Mouse (Mus musculus) bone marrow macrophage, adult 2 months (primary cell): ENCODE measurements around the gene Smim1. TPM values are rescaled to one million over a fixed set of nuclear protein-coding genes. Genes with fewer than 3 reads are reported as not detected.

Experiments used
- H3K27ac ChIP-seq: 2 replicates; pipeline ENCODE4 v1.5.1; 2012; ENCODE audit warnings: low read depth, low read length; ENCODE audit not compliant: insufficient read depth
- H3K4me1 ChIP-seq: 2 replicates; pipeline ENCODE4 v1.6.1; 2012; ENCODE audit warnings: low read length; ENCODE audit not compliant: control insufficient read depth, insufficient read depth
- H3K4me3 ChIP-seq: 2 replicates; pipeline ENCODE4 v1.5.1; 2012; ENCODE audit warnings: mild to moderate bottlenecking, low read length, moderate library complexity; ENCODE audit not compliant: insufficient read depth
- CTCF ChIP-seq: IDR thresholded peaks from 2 replicates; pipeline ENCODE4 v1.5.1; 2012; ENCODE audit warnings: low read depth, mild to moderate bottlenecking, low read length, moderate library complexity
- POLR2A ChIP-seq: IDR thresholded peaks from 2 replicates; pipeline ENCODE4 v1.6.1; 2012; ENCODE audit warnings: mild to moderate bottlenecking, low read depth, low read length, borderline replicate concordance
- polyA plus RNA-seq: library from polyadenylated mRNA; stranded (reverse); fragments of >200 nt; gene quantifications from 2 replicates; pipeline ENCODE4 v1.2.4, GENCODE M21; 2012; ENCODE audit not compliant: missing spikeins, insufficient read depth, insufficient read length

The Smim1 gene
- polyA plus RNA-seq, 1 experiment = 0.70 TPM

DNA sequence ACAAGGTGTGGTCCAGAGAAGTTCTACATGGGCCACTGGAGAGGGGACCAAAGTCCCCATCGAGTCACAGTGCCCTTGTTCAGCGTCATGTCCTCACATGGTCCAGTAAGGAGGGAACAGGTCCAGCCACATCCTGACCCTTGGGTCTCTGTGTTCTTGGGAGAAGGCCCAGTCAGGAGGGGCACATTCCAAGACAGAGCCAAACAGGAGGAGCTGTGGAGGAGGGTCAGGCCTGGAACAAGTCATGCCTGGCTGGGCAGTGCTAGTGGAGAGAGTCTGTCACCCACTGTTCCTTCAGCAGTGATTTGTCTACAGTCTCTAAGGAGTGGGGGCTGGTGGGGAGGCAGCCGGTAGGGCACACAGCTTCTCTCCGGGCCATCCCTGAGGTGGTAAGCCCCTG lies 3.6 kb downstream of the Smim1 start:
- no peak for TF ChIP-seq CTCF
- no peak for TF ChIP-seq POLR2A
- H3K4me1 ChIP-seq = 0 out of 2 replicates have a peak, but pooled peaks cover 4% of the 10 kb centered on the region
- H3K27ac ChIP-seq = no peak overlapping the region
- no peak overlapping the region for H3K4me3 ChIP-seq

DNA sequence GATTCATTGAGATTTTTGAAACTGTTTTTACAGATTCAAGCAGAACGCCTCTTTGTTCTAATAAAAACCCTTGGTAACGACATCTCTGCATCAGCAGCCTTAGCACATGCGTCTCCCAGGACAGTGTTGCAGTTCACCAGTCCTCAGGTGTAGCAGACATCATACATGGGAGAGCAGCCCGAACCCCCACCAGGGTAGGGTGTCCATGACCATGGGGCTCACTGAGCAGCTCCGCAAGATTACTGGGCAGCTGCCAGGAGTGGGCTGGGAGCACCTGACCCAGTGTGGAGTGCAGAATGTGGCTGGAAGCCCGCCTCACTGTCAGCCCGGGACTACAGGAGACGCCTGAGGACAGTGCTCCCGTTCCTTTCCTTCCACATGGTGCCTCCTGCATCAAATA lies 4.6 kb downstream of the Smim1 start:
- Histone ChIP-seq H3K27ac (no peak overlapping the region), H3K4me1 (0 out of 2 replicates have a peak, but pooled peaks cover 4% of the 10 kb centered on the region), H3K4me3 (no peak overlapping the region)
- no peak for TF ChIP-seq CTCF
- no peak for TF ChIP-seq POLR2A

GRCm38 (mm10) chr4:154019571-154019970 lies 6.5 kb downstream of the Smim1 start:
- H3K27ac ChIP-seq = no peak overlapping the region
- TF ChIP-seq POLR2A (no peak), CTCF (peak; percentile 55)
- 0 out of 2 replicates have a peak, but pooled peaks cover 4% of the 10 kb centered on the region for H3K4me1 ChIP-seq
- H3K4me3 ChIP-seq = no peak overlapping the region

GRCm38 (mm10) chr4:154015476-154015875 lies 10.6 kb downstream of the Smim1 start:
- Histone ChIP-seq H3K4me3 (no peak overlapping the region), H3K27ac (no peak overlapping the region), H3K4me1 (peaks cover 12% of the 10 kb centered on the region)
- TF ChIP-seq POLR2A (no peak), CTCF (no peak)

GRCm38 (mm10) chr4:154012132-154012882 lies 13.7 kb downstream of the Smim1 start:
- peaks cover 8% of the 10 kb centered on the region for H3K4me1 ChIP-seq
- TF ChIP-seq POLR2A (no peak), CTCF (no peak)
- H3K27ac ChIP-seq = peak overlapping the region; percentile 17; the same call in 1 of the 2 replicates
- peak overlapping the region; percentile 99 for H3K4me3 ChIP-seq

DNA sequence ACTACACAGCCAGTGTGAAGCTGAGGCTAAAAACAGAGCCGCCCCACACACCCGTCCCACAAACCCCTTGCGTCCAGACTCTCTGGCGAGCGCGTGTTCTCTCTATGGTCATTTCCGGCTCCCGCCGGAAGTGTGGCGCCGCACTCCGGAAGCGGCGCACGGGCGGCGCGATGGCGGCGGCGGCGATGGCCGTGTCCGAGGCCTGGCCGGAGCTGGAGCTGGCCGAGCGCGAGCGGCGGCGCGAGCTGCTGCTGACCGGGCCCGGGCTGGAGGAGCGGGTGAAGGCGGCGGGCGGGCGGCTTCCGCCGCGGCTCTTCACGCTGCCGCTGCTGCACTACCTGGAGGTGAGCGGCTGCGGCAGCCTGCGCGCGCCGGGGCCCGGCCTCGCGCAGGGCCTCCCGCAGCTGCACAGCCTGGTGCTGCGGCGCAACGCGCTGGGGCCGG lies 14.4 kb downstream of the Smim1 start, which contains the start of gene Lrrc47:
TSS of gene Lrrc47 (plus strand) at position 86 of the 444 bp plus-strand sequence.
- Histone ChIP-seq H3K27ac (peak within 1 kb of the TSS; percentile 17; the same call in 1 of the 2 replicates), H3K4me1 (peaks cover 8% of the 10 kb centered on the region), H3K4me3 (peak within 1 kb of the TSS; percentile 99)
- TF ChIP-seq CTCF = no peak
- TF ChIP-seq POLR2A = no peak

- Histone ChIP-seq H3K4me3 (peak overlapping the region; percentile 99), H3K27ac (0 out of 2 replicates have a peak overlapping the region, but pooled peaks have one; percentile 12), H3K4me1 (peaks cover 8% of the 10 kb centered on the region)
- TF ChIP-seq CTCF (no peak), POLR2A (no peak)
Measured at GRCm38 (mm10) chr4:154010907-154011645, 15.0 kb downstream of the Smim1 start.

GRCm38 (mm10) chr4:154007759-154008158 lies 18.3 kb downstream of the Smim1 start:
- H3K4me1 ChIP-seq = 0 out of 2 replicates have a peak, but pooled peaks cover 2% of the 10 kb centered on the region
- TF ChIP-seq CTCF = no peak
- H3K4me3 ChIP-seq = no peak overlapping the region
- H3K27ac ChIP-seq = no peak overlapping the region

- TF ChIP-seq CTCF = no peak
- no peak for TF ChIP-seq POLR2A
- Histone ChIP-seq H3K27ac (no peak overlapping the region), H3K4me1 (0 out of 2 replicates have a peak, but pooled peaks cover 2% of the 10 kb centered on the region), H3K4me3 (no peak overlapping the region)
Measured at GRCm38 (mm10) chr4:154006264-154006663, 19.8 kb downstream of the Smim1 start.

DNA sequence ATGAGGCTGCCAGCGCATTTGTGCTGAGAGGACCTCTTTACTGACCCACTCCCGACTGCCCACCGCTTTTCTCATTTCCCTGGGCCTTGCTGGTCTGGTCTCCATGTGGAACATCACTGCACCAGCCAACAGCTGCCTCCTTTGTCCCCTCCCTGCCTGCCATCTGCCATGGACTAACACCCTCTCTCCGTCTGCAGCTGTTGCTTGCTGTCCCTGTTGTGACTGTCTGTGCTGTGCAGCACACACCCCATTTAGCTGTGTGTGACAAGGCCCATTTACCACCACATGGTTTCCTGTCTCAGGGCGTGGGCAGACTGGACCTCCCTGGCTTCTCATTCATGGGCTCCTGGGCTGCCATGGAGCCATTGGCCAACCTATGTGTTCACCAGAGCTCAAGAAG lies 20.5 kb downstream of the Smim1 start:
- Histone ChIP-seq H3K4me3 (no peak overlapping the region), H3K27ac (no peak overlapping the region), H3K4me1 (no peaks in the 10 kb centered on the region)
- no peak for TF ChIP-seq CTCF
- no peak for TF ChIP-seq POLR2A
